Mouse (Mus musculus) heart, embryonic 12.5 days (tissue): ENCODE data around the gene Foxj3. TPM values are rescaled to one million over a fixed set of nuclear protein-coding genes. Genes with fewer than 3 reads are reported as not detected.
"Not testable (repeated sequence)": the region's sequence is repeated elsewhere in the genome, so short reads cannot be mapped to it uniquely, and the experiment has no call there.

Experiments
- ATAC-seq: fragments of 200-750 bp; cut with Nextera tagmentation; 2 replicates; pipeline ENCODE4 v1.8.0; 2017; ENCODE audit warnings: moderate TSS enrichment, moderate library complexity; ENCODE audit not compliant: insufficient number of reproducible peaks, low FRiP score
- H3K27ac ChIP-seq: fragments of 300-500 bp; sonication (generic); 2 replicates; pipeline ENCODE4 v1.5.1; 2016; ENCODE audit warnings: mild to moderate bottlenecking, moderate library complexity; ENCODE audit not compliant: poor library complexity, severe bottlenecking
- H3K27me3 ChIP-seq: fragments of 300-500 bp; sonication (generic); replicated peaks from 2 replicates; pipeline ENCODE4 v1.6.1; 2016; ENCODE audit warnings: mild to moderate bottlenecking, moderate library complexity
- H3K36me3 ChIP-seq: fragments of 300-500 bp; sonication (generic); 2 replicates; pipeline ENCODE4 v1.6.1; 2016; ENCODE audit warnings: mild to moderate bottlenecking, moderate library complexity
- H3K4me1 ChIP-seq: fragments of 300-500 bp; sonication (generic); replicated peaks from 2 replicates; pipeline ENCODE4 v1.6.1; 2016; ENCODE audit warnings: mild to moderate bottlenecking
- H3K4me2 ChIP-seq: fragments of 300-500 bp; sonication (generic); 2 replicates; pipeline ENCODE4 v1.6.1; 2016; ENCODE audit warnings: mild to moderate bottlenecking, moderate library complexity
- H3K4me3 ChIP-seq: fragments of 300-500 bp; sonication (generic); 2 replicates; pipeline ENCODE4 v1.5.1; 2016; ENCODE audit warnings: mild to moderate bottlenecking
- H3K9ac ChIP-seq: fragments of 300-500 bp; sonication (generic); 2 replicates; pipeline ENCODE4 v1.6.1; 2016; ENCODE audit warnings: mild to moderate bottlenecking, moderate library complexity
- H3K9me3 ChIP-seq: fragments of 300-500 bp; sonication (generic); replicated peaks from 2 replicates; pipeline ENCODE4 v1.6.1; 2016; ENCODE audit warnings: mild to moderate bottlenecking, moderate library complexity
- WGBS: fragments of 180-500 bp; shearing (Covaris S2); methylation state at CpG from one replicate; pipeline ENCODE4 v1.1.7; 2016; 5-methylcytosine and 5-hydroxymethylcytosine counted together
- polyA plus RNA-seq: library from polyadenylated mRNA; unstranded; fragments of >200 nt; fragmentation: Nextera tagmentation; extraction: Ambion mirVana; gene quantifications from 2 replicates; pipeline ENCODE4 v1.2.1, GENCODE M21; 2016

Gene Foxj3
- polyA plus RNA-seq: 28.4 and 29.9 TPM in 2 replicates

DNA sequence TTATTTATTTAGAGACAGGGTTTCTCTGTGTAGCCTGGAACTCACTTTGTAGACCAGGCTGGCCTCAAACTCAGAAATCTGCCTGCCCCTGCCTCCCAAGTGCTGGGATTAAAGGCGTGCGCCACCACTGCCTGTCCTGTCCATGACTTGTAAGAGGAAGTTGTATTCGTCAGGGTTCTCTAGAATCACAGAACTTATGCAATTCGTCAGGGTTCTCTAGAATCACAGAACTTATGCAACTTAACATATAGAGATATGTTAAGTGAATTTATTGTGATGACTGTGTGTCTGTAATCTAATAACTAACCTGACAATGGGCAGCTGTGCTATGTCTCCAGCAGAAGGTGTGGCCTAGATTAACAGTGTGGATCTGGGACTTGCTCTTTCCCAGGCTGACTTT lies at the start of gene Foxj3:
Gene Foxj3, plus strand, starts transcription at position 390 of the 400 bp plus-strand sequence.
- 82% methylated on average over 4 of the region's 4 CpGs for WGBS
- H3K4me1 ChIP-seq: peaks cover 12% of the 10 kb centered on the region; the same call in 1 of the 2 replicates
- not testable (repeated sequence) for H3K36me3 ChIP-seq, H3K4me3 ChIP-seq, H3K27me3 ChIP-seq, H3K9ac ChIP-seq, H3K4me2 ChIP-seq, H3K27ac ChIP-seq, ATAC-seq, H3K9me3 ChIP-seq

DNA sequence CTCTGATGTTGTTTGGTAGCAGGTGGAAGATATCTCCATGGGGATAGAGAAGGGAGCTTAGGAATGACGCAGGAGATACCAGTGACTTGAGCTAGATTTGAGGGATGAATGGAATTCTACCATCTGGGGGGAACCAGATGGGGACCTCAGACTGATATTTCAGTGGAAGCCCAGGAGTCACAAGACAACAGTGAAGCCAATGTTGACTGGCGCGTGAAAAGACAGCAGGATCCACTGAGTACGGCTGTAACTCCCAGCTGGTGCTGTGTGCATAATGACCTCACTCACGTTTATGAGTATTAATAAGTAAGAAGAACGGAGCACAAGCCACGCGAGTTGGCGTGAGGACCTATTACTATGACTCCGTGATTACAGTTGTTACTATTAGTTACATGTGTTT lies 47.1 kb upstream of the Foxj3 start:
- no peak overlapping the region for H3K4me3 ChIP-seq
- ATAC-seq: no peak
- peaks cover 21% of the 10 kb centered on the region for H3K27me3 ChIP-seq
- no peak overlapping the region for H3K4me2 ChIP-seq
- no peak overlapping the region for H3K9ac ChIP-seq
- H3K27ac ChIP-seq: no peak overlapping the region
- peaks cover 4% of the 10 kb centered on the region for H3K4me1 ChIP-seq
- no peaks in the 10 kb centered on the region for H3K9me3 ChIP-seq
- WGBS: 91% methylated on average over 10 of the region's 10 CpGs
- H3K36me3 ChIP-seq: no peaks in the 10 kb centered on the region

DNA sequence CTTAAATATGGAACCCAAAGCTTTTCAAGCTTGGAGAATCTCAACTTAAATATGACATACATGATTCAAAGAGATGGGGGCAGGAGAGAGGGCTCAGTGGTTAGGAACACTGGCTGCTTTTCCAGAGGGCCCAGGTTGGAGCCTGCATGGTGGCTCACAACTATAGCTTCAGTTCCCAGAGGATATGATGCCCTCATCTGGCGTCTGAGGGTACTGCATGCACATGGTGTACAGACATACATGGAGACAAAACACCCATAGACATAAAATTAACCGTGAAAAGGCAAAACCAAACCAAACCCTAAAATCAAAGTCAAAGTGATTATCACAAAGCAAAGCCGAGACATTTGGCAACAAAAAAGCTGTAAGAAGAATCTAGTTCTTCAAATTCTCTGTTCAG lies 46.0 kb upstream of the Foxj3 start:
- WGBS: 67% methylated on average over 3 of the region's 3 CpGs
- ATAC-seq: no peak
- no peak overlapping the region for H3K4me3 ChIP-seq
- no peak overlapping the region for H3K27ac ChIP-seq
- peaks cover 27% of the 10 kb centered on the region for H3K27me3 ChIP-seq
- H3K36me3 ChIP-seq: no peaks in the 10 kb centered on the region
- no peaks in the 10 kb centered on the region for H3K9me3 ChIP-seq
- no peak overlapping the region for H3K9ac ChIP-seq
- H3K4me1 ChIP-seq: peaks cover 4% of the 10 kb centered on the region
- H3K4me2 ChIP-seq: no peak overlapping the region

DNA sequence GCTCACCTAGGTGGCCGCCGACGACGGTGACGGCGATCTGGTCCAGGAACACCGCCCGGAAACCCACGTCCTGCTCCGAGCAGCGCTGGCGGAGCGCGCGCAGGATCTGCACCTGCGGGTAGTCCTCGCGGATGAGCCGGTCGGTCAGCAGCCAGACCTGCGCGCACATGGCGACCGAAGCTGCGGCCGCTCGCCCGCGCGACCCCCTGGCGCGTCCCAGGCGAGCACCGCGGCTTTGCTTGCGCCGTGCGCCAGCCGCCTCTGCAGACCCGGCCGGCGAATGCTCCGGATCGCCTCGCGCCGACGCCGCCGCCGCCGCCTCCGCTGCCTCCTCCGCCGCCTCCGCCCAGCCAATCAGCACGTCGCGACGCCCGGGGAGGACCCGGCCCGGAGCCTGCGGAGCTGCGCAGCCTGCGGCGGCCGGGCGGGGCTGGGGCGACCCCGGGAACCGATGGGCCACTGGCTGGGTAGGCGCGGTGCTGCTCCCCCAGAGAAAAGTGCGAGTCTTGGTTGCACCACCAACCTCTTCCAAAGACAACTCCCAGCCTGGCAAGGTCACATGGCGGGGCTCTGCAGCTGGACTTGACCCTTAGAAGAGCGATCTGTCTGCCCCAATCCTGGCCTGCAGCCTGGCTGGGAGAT lies 44.4 kb upstream of the Foxj3 start, which contains the start of gene Rimkla:
Gene Rimkla, minus strand, starts transcription at position 338 of the 642 bp plus-strand sequence.
- H3K4me1 ChIP-seq: peaks cover 4% of the 10 kb centered on the region
- H3K4me3 ChIP-seq: peak within 1 kb of the TSS; percentile 63
- no peaks in the 10 kb centered on the region for H3K36me3 ChIP-seq
- WGBS: under 1% methylated on average over 73 of the region's 77 CpGs
- H3K9me3 ChIP-seq: no peaks in the 10 kb centered on the region
- peak within 1 kb of the TSS; percentile 67 for H3K9ac ChIP-seq
- H3K4me2 ChIP-seq: peak within 1 kb of the TSS; percentile 90
- ATAC-seq: peak; percentile 83
- 0 out of 2 replicates have a peak within 1 kb of the TSS, but pooled peaks have one; percentile 9 for H3K27ac ChIP-seq
- peaks cover 34% of the 10 kb centered on the region for H3K27me3 ChIP-seq

DNA sequence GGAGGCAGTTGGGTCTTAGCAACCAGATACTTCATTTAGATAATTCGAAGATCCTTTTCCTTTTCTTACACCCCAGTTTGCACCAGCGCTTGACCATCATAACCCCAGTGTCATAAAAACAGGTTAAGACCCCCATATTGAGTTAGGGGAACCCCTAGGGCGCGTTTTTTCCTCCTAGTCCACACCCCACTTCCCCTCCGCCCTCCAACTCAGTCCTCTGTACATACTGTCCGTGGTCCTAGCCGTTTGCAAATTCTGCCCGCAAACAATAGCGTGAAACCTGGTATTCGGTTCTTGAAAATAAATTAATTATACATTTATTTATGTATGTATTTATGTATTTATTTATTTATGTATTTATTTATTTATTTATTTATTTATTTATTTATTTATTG lies 43.9 kb upstream of the Foxj3 start:
- peak overlapping the region; percentile 67 for H3K9ac ChIP-seq
- WGBS: 40% methylated on average over 10 of the region's 10 CpGs
- peak overlapping the region; percentile 63 for H3K4me3 ChIP-seq
- peaks cover 38% of the 10 kb centered on the region for H3K27me3 ChIP-seq
- H3K4me2 ChIP-seq: peak overlapping the region; percentile 90
- H3K9me3 ChIP-seq: no peaks in the 10 kb centered on the region
- H3K4me1 ChIP-seq: peaks cover 4% of the 10 kb centered on the region
- H3K27ac ChIP-seq: 0 out of 2 replicates have a peak overlapping the region, but pooled peaks have one; percentile 9
- no peaks in the 10 kb centered on the region for H3K36me3 ChIP-seq
- ATAC-seq: no peak

DNA sequence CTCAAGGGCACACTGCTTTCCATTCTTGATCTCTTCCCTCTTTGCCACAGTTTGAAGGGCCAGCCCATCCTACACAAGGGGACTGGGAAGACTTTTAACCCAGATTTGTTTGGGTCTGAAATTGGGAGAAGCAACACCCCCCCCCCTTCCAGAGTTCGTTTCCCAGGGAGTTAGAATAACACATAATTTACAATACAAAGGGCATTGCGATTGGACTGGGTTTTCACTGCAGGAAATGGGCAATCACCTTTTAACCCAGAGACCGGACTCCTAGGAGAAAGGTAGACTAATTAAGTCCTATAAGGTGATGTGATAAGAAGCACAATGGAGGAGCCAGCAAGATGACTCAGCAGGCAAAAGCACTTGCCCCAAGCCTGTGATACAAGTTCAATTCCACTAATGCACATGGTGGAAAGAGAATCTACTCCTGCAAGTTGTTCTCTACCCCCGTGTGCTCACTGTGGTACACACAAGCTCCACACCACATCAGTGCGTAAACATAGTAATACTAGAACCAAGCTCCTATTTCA lies 38.4 kb upstream of the Foxj3 start:
- Histone ChIP-seq H3K27ac (no peak overlapping the region), H3K4me1 (no peaks in the 10 kb centered on the region), H3K9ac (no peak overlapping the region), H3K27me3 (peaks cover 29% of the 10 kb centered on the region), H3K4me2 (no peak overlapping the region), H3K36me3 (no peaks in the 10 kb centered on the region), H3K9me3 (no peaks in the 10 kb centered on the region), H3K4me3 (no peak overlapping the region)
- 71% methylated on average over 5 of the region's 5 CpGs for WGBS
- no peak for ATAC-seq

DNA sequence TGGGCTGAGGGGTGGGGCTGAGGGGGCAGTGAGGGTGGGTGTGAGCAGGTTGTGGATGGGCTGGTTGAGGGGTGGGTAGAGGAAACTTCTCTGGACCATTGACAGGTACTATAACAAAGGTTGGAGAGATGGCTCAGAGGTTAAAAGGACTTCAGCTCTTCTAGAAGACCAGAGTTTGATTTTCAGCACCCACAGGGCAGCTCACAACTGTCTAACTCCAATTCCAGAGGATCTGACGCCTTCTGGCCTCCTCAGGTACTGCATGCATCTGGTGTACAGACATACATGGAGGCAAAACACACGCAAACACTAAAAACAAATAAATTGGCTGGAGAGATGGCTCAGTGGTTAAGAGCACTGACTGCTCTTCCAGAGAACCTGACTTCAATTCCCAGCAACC lies 25.2 kb upstream of the Foxj3 start:
- H3K9me3 ChIP-seq: no peaks in the 10 kb centered on the region
- H3K36me3 ChIP-seq: no peaks in the 10 kb centered on the region
- no peak overlapping the region for H3K9ac ChIP-seq
- ATAC-seq: no peak
- H3K4me3 ChIP-seq: no peak overlapping the region
- 72% methylated on average over 2 of the region's 2 CpGs for WGBS
- H3K4me1 ChIP-seq: peaks cover 17% of the 10 kb centered on the region
- H3K4me2 ChIP-seq: no peak overlapping the region
- H3K27ac ChIP-seq: no peak overlapping the region
- no peaks in the 10 kb centered on the region for H3K27me3 ChIP-seq

DNA sequence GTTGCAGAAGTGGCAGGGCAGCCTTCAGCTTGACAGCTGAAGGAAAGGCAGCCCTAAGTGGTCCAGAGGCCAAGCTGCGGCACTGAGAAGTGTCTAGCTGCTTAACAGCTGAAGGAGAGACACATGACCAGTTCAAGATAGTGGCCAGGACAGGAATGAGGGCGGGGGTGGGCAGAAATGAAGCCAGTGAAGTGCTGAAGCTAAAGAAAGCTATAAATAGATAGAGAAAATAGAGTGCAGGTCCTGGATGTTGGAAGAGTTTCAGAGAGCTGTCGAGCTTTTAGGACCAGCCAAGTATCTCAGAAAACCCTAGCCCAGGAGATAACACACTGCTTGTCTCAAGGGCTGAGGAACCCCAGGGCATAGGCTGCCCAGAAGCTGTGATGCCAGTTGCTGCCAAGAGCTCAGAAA lies 24.1 kb upstream of the Foxj3 start:
- Histone ChIP-seq H3K9me3 (no peaks in the 10 kb centered on the region), H3K4me3 (no peak overlapping the region), H3K27me3 (no peaks in the 10 kb centered on the region), H3K36me3 (no peaks in the 10 kb centered on the region), H3K4me2 (peak overlapping the region; percentile 52), H3K27ac (peak overlapping the region; percentile 91), H3K4me1 (peaks cover 17% of the 10 kb centered on the region), H3K9ac (no peak overlapping the region)
- peak; percentile 85 for ATAC-seq
- WGBS: 6% methylated on average over 3 of the region's 3 CpGs

DNA sequence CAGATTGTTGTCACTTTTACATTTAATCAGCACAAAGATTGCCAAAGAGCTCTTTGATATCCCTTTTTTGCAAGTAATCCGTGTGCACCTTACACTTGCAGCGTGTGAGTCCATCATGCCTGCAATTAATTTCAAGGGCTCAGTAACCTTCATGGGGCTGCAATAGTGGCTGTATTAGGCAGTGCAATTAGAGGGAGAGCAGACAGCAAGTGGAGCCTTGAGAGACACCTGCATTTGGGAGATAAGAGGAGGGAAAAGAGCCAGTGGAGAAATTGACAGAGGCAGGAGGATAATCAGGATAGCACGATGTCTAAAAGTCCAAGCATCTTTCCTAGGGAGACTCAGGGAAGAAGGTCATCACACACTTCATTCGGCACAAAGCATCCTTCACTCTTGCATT lies 13.2 kb upstream of the Foxj3 start:
- Histone ChIP-seq H3K27ac (no peak overlapping the region), H3K4me3 (no peak overlapping the region), H3K4me2 (no peak overlapping the region), H3K4me1 (no peaks in the 10 kb centered on the region), H3K27me3 (no peaks in the 10 kb centered on the region), H3K9me3 (no peaks in the 10 kb centered on the region), H3K36me3 (no peaks in the 10 kb centered on the region), H3K9ac (no peak overlapping the region)
- 73% methylated on average over 4 of the region's 4 CpGs for WGBS
- no peak for ATAC-seq

DNA sequence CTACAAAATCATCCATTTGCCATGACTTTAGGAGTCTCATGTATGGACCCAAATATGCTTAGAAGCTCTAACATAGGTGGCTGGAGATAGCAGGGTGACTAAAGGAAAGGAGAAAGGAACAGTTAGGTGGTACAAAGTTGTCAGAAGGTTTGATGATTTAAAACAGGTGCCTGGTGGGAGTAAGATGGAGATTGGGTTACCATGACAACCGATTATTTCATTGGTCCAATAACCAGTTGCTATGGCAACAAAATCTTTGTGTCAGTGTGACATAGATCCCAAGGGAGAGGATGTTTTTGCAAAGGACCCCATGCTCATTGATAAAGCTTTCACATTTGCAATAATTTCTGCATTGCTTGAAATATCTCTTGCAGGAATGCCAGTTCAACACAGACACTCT lies 12.8 kb upstream of the Foxj3 start:
- 72% methylated on average over 1 of the region's 1 CpGs for WGBS
- H3K4me2 ChIP-seq: no peak overlapping the region
- no peaks in the 10 kb centered on the region for H3K4me1 ChIP-seq
- H3K27me3 ChIP-seq: no peaks in the 10 kb centered on the region
- no peak overlapping the region for H3K27ac ChIP-seq
- H3K9me3 ChIP-seq: no peaks in the 10 kb centered on the region
- no peak overlapping the region for H3K4me3 ChIP-seq
- ATAC-seq: no peak
- no peaks in the 10 kb centered on the region for H3K36me3 ChIP-seq
- no peak overlapping the region for H3K9ac ChIP-seq

DNA sequence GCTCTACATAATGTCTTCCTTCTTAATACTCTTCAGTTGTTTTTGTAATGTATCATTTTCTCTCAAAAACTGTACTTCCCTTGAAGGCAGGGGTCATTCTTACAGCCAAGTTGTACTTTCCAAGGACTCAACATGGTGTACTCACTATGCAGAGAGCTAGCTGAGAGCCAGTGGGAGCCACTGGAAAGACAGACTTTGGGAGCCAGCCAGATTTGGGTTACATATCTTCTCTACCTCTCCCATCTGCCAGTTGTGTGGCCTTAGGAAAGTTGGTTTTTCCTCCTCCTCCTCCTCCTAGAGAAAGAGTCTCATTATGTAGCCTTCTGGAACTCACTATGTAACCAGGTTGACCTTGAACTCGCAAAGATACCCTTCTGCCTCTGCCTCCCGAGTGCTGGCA lies 12.3 kb upstream of the Foxj3 start:
- Histone ChIP-seq H3K4me2 (no peak overlapping the region), H3K36me3 (no peaks in the 10 kb centered on the region), H3K27me3 (no peaks in the 10 kb centered on the region), H3K9me3 (no peaks in the 10 kb centered on the region), H3K4me1 (no peaks in the 10 kb centered on the region), H3K4me3 (no peak overlapping the region), H3K27ac (no peak overlapping the region), H3K9ac (no peak overlapping the region)
- no peak for ATAC-seq
- WGBS: 81% methylated on average over 2 of the region's 2 CpGs
